Mouse (Mus musculus) MEL (cell line): ENCODE measurements around the gene Slc4a4. TPM values are rescaled to one million over a fixed set of nuclear protein-coding genes. Genes with fewer than 3 reads are reported as not detected.

Experiments used
- DNase-seq: peaks from one replicate; pipeline ENCODE4 v3.0.0; 2011; ENCODE audit warnings: low read depth, low spot score
- H3K27ac ChIP-seq: 2 replicates; pipeline ENCODE4 v1.5.1; 2012; ENCODE audit warnings: low read depth, mild to moderate bottlenecking, control low read depth, low read length, moderate library complexity; ENCODE audit not compliant: control insufficient read depth
- H3K27me3 ChIP-seq, 2 experiments: fragments of 150-350 bp in 1 of 2; sonication (generic) in 1 of 2; 2 replicates each; pipeline ENCODE4 v1.6.1; 2012; ENCODE audit warnings: low read length in 2 of 2, mild to moderate bottlenecking in 2 of 2, improper control_type of control experiment in 1 of 2, moderate library complexity in 1 of 2; ENCODE audit not compliant: insufficient read depth in 2 of 2, control insufficient read depth in 1 of 2
- H3K36me3 ChIP-seq, 2 experiments: 2 replicates each; pipeline ENCODE4 v1.6.1; 2012 to 2014; ENCODE audit warnings: low read length in 2 of 2, improper control_type of control experiment in 1 of 2, inconsistent platforms in 1 of 2, mild to moderate bottlenecking in 1 of 2; ENCODE audit not compliant: insufficient read depth in 2 of 2, control insufficient read depth in 1 of 2
- H3K4me1 ChIP-seq, 2 experiments: fragments of 150-350 bp in 1 of 2; sonication (generic) in 1 of 2; 2 replicates each; pipeline ENCODE4 v1.6.1; 2012; ENCODE audit warnings: low read length in 2 of 2, improper control_type of control experiment in 1 of 2, mild to moderate bottlenecking in 1 of 2; ENCODE audit not compliant: insufficient read depth in 2 of 2, control insufficient read depth in 1 of 2
- H3K4me3 ChIP-seq, 2 experiments: fragments of 150-350 bp in 1 of 2; sonication (generic) in 1 of 2; 2 replicates each; pipeline ENCODE4 v1.5.1; 2012; ENCODE audit warnings: low read depth in 2 of 2, low read length in 2 of 2, mild to moderate bottlenecking in 2 of 2, moderate library complexity in 2 of 2, control low read depth in 1 of 2, improper control_type of control experiment in 1 of 2; ENCODE audit not compliant: control insufficient read depth in 1 of 2, insufficient read depth in 1 of 2
- H3K79me2 ChIP-seq: 2 replicates; pipeline ENCODE4 v1.6.1; 2012; ENCODE audit warnings: mild to moderate bottlenecking, low read length, moderate library complexity; ENCODE audit not compliant: control insufficient read depth, poor library complexity, insufficient read depth
- H3K9ac ChIP-seq: 2 replicates; pipeline ENCODE4 v1.6.1; 2012; ENCODE audit warnings: low read depth, mild to moderate bottlenecking, control low read depth, low read length, moderate library complexity; ENCODE audit not compliant: control insufficient read depth, poor library complexity, severe bottlenecking
- H3K9me3 ChIP-seq: fragments of 150-350 bp; sonication (generic); replicated peaks from 2 replicates; pipeline ENCODE4 v1.6.1; 2012; ENCODE audit warnings: mild to moderate bottlenecking, low read length, improper control_type of control experiment, moderate library complexity; ENCODE audit not compliant: insufficient read depth
- CHD1 ChIP-seq: IDR thresholded peaks from 2 replicates; pipeline ENCODE4 v1.6.1; 2012; ENCODE audit warnings: low read depth, mild to moderate bottlenecking, inconsistent platforms, low read length, improper control_type of control experiment
- E2F4 ChIP-seq: IDR thresholded peaks from 2 replicates; pipeline ENCODE4 v1.6.1; 2011; ENCODE audit warnings: low read depth, low read length, improper control_type of control experiment, borderline replicate concordance
- ELF1 ChIP-seq: IDR thresholded peaks from 2 replicates; pipeline ENCODE4 v1.6.1; 2014; ENCODE audit warnings: low read depth, mild to moderate bottlenecking, inconsistent platforms, low read length, improper control_type of control experiment, moderate library complexity
- GABPA ChIP-seq: IDR thresholded peaks from 2 replicates; pipeline ENCODE4 v1.6.1; 2012; ENCODE audit warnings: low read depth, mild to moderate bottlenecking, inconsistent platforms, low read length, improper control_type of control experiment, moderate library complexity
- GATA1 ChIP-seq: IDR thresholded peaks from 2 replicates; pipeline ENCODE4 v1.6.1; 2011; ENCODE audit warnings: low read depth, low read length, improper control_type of control experiment
- HCFC1 ChIP-seq: IDR thresholded peaks from 2 replicates; pipeline ENCODE4 v1.6.1; 2012; ENCODE audit warnings: low read depth, mild to moderate bottlenecking, inconsistent platforms, low read length, improper control_type of control experiment, moderate library complexity
- KAT2A ChIP-seq: conservative IDR thresholded peaks from 2 replicates; pipeline ENCODE4 v1.6.1; 2012; ENCODE audit warnings: low read depth, low read length, improper control_type of control experiment, inconsistent platforms
- MAFK ChIP-seq: IDR thresholded peaks from 2 replicates; pipeline ENCODE4 v1.6.1; 2011; ENCODE audit warnings: low read depth, mild to moderate bottlenecking, low read length, improper control_type of control experiment, borderline replicate concordance
- MAX ChIP-seq: IDR thresholded peaks from 2 replicates; pipeline ENCODE4 v1.6.1; 2011; ENCODE audit warnings: low read length, improper control_type of control experiment
- MEF2A ChIP-seq: IDR thresholded peaks from 2 replicates; pipeline ENCODE4 v1.6.1; 2014; ENCODE audit warnings: low read depth, mild to moderate bottlenecking, inconsistent platforms, low read length, improper control_type of control experiment; ENCODE audit not compliant: poor library complexity, insufficient replicate concordance, severe bottlenecking; ENCODE audit errors: extremely low read depth
- MYB ChIP-seq: IDR thresholded peaks from 2 replicates; pipeline ENCODE4 v1.6.1; 2011; ENCODE audit warnings: mild to moderate bottlenecking, low read depth, low read length, improper control_type of control experiment
- NELFE ChIP-seq: IDR thresholded peaks from 2 replicates; pipeline ENCODE4 v1.6.1; 2011; ENCODE audit warnings: low read depth, low read length, improper control_type of control experiment
- RAD21 ChIP-seq: IDR thresholded peaks from 2 replicates; pipeline ENCODE4 v1.6.1; 2011; ENCODE audit warnings: mild to moderate bottlenecking, low read depth, low read length, improper control_type of control experiment
- SIN3A ChIP-seq: IDR thresholded peaks from 2 replicates; pipeline ENCODE4 v1.6.1; 2012; ENCODE audit warnings: low read length, improper control_type of control experiment, inconsistent platforms
- SMC3 ChIP-seq: IDR thresholded peaks from 2 replicates; pipeline ENCODE4 v1.6.1; 2011; ENCODE audit warnings: low read depth, low read length, improper control_type of control experiment
- TAL1 ChIP-seq: IDR thresholded peaks from 2 replicates; pipeline ENCODE4 v1.6.1; 2012; ENCODE audit warnings: mild to moderate bottlenecking, inconsistent platforms, low read length, moderate library complexity, mixed read lengths
- USF1 ChIP-seq: IDR thresholded peaks from 2 replicates; pipeline ENCODE4 v1.6.1; 2014; ENCODE audit warnings: low read depth, mild to moderate bottlenecking, inconsistent platforms, low read length, improper control_type of control experiment, moderate library complexity
- polyA plus RNA-seq, 2 experiments: library from polyadenylated mRNA; stranded (reverse) in 1 of 2; unstranded in 1 of 2; fragments of >175 nt in 1 of 2; fragments of >200 nt in 1 of 2; gene quantifications; 2 replicates each; pipeline versions ENCODE4 v1.2.1 to v1.2.4; 2012; ENCODE audit warnings: low replicate concordance in 2 of 2, low read depth in 1 of 2; ENCODE audit not compliant: insufficient read length in 2 of 2, insufficient read depth in 1 of 2, missing spikeins in 1 of 2
- total RNA-seq: library from RNA; depleted of rRNA; stranded (reverse); fragments of 300-350 nt; gene quantifications from 2 replicates; pipeline ENCODE4 v1.2.3, GENCODE M21; 2012

Gene Slc4a4
- total and polyA plus RNA-seq, 3 experiments = not detected

GRCm38 (mm10) chr5:89099886-89100285 is 213.3 kb downstream of the Slc4a4 start:
- no peak overlapping the region for H3K27ac ChIP-seq
- TF ChIP-seq HCFC1 (no peak), MYB (no peak), GATA1 (no peak), MEF2A (no peak), SMC3 (no peak), SIN3A (no peak), CHD1 (no peak), RAD21 (no peak), MAFK (no peak), MAX (no peak), TAL1 (no peak), USF1 (no peak), NELFE (no peak), KAT2A (no peak), E2F4 (no peak)
- DNase-seq = no peak
- no peaks in the 10 kb centered on the region for H3K9me3 ChIP-seq
- no peak overlapping the region for H3K4me3 ChIP-seq
- no peaks in the 10 kb centered on the region for H3K27me3 ChIP-seq
- H3K4me1 ChIP-seq = no peaks in the 10 kb centered on the region
- H3K9ac ChIP-seq = no peak overlapping the region
- H3K36me3 ChIP-seq = no peaks in the 10 kb centered on the region
- H3K79me2 ChIP-seq = no peaks in the 10 kb centered on the region

GRCm38 (mm10) chr5:89102560-89102959 is 215.9 kb downstream of the Slc4a4 start:
- Histone ChIP-seq H3K9ac (no peak overlapping the region), H3K4me3 (no peak overlapping the region), H3K9me3 (no peaks in the 10 kb centered on the region), H3K36me3 (no peaks in the 10 kb centered on the region), H3K27me3 (no peaks in the 10 kb centered on the region), H3K79me2 (no peaks in the 10 kb centered on the region), H3K27ac (no peak overlapping the region), H3K4me1 (no peaks in the 10 kb centered on the region)
- DNase-seq = no peak
- TF ChIP-seq CHD1 = no peak
- TF ChIP-seq GATA1 = no peak
- TF ChIP-seq ELF1 = no peak
- TF ChIP-seq GABPA = no peak
